Mouse (Mus musculus): ENCODE data around the gene Cpt2. TPM values are rescaled to one million over a fixed set of nuclear protein-coding genes. Genes with fewer than 3 reads are reported as not detected.

The Cpt2 gene
- polyA plus RNA-seq, 1 experiment, result 15.4 TPM

- peak overlapping the region; percentile 91 for H3K4me3 ChIP-seq (replicated peaks; ENCODE audit: insufficient read depth, low read depth, low read length)
- TF ChIP-seq CTCF (IDR thresholded peaks at IDR 0.05; ENCODE audit: borderline replicate concordance, insufficient read depth, low read depth, low read length) (no peak), POLR2A (IDR thresholded peaks at IDR 0.05; ENCODE audit: borderline replicate concordance, insufficient read depth, low read length) (no peak)
- DNase-seq, result no peak
- H3K27ac ChIP-seq (ENCODE audit: insufficient read depth, low read length), result peak overlapping the region; percentile 41
- H3K4me1 ChIP-seq (ENCODE audit: control insufficient read depth, insufficient read depth, low read length), result peaks cover 3% of the 10 kb centered on the region; the same call in 1 of the 2 replicates
- 1% methylated on average over 12 of the region's 12 CpGs for WGBS
- no peaks in the 10 kb centered on the region for H3K27me3 ChIP-seq (ENCODE audit: control insufficient read depth, insufficient read depth, low read length)
Measured at GRCm38 (mm10) chr4:107889385-107889730, 34.1 kb downstream of the Cpt2 start.

DNA sequence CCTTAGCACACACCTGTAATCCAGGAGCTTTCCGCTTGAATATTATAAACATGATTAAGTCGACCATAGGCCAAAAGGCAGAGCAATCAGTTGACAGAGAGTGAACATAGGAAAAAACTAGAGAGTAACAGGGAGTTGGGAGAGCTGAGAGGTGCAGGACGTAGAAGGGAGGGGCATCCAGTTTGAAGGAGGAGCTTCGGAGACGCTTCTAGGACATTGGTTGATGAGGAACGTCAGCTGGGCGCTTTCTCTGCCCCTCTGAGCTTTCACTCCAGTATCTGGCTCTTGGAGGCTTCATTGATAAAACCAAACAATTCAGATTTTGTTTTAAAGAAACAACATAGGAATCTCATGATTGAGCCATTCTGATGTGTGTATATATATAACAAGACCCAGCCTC lies 37.0 kb downstream of the Cpt2 start:
- 79% methylated on average over 7 of the region's 7 CpGs for WGBS
- H3K4me3 ChIP-seq (replicated peaks; ENCODE audit: insufficient read depth, low read depth, low read length), result no peak overlapping the region
- no peak for DNase-seq
- no peak for TF ChIP-seq CTCF (IDR thresholded peaks at IDR 0.05; ENCODE audit: borderline replicate concordance, insufficient read depth, low read depth, low read length)
- TF ChIP-seq POLR2A (IDR thresholded peaks at IDR 0.05; ENCODE audit: borderline replicate concordance, insufficient read depth, low read length), result no peak
- no peak overlapping the region for H3K27ac ChIP-seq (ENCODE audit: insufficient read depth, low read length)
- H3K4me1 ChIP-seq (ENCODE audit: control insufficient read depth, insufficient read depth, low read length), result peaks cover 3% of the 10 kb centered on the region; the same call in 1 of the 2 replicates
- no peaks in the 10 kb centered on the region for H3K27me3 ChIP-seq (ENCODE audit: control insufficient read depth, insufficient read depth, low read length)

GRCm38 (mm10) chr4:107881631-107882030 lies 41.8 kb downstream of the Cpt2 start:
- H3K4me3 ChIP-seq (replicated peaks; ENCODE audit: insufficient read depth, low read depth, low read length), result no peak overlapping the region
- H3K27me3 ChIP-seq (ENCODE audit: control insufficient read depth, insufficient read depth, low read length), result no peaks in the 10 kb centered on the region
- DNase-seq, result no peak
- WGBS, result 97% methylated on average over 1 of the region's 1 CpGs
- peaks cover 2% of the 10 kb centered on the region; the same call in 1 of the 2 replicates for H3K4me1 ChIP-seq (ENCODE audit: control insufficient read depth, insufficient read depth, low read length)
- no peak overlapping the region for H3K27ac ChIP-seq (ENCODE audit: insufficient read depth, low read length)
- TF ChIP-seq POLR2A (IDR thresholded peaks at IDR 0.05; ENCODE audit: borderline replicate concordance, insufficient read depth, low read length) (no peak), CTCF (IDR thresholded peaks at IDR 0.05; ENCODE audit: borderline replicate concordance, insufficient read depth, low read depth, low read length) (no peak)

DNA sequence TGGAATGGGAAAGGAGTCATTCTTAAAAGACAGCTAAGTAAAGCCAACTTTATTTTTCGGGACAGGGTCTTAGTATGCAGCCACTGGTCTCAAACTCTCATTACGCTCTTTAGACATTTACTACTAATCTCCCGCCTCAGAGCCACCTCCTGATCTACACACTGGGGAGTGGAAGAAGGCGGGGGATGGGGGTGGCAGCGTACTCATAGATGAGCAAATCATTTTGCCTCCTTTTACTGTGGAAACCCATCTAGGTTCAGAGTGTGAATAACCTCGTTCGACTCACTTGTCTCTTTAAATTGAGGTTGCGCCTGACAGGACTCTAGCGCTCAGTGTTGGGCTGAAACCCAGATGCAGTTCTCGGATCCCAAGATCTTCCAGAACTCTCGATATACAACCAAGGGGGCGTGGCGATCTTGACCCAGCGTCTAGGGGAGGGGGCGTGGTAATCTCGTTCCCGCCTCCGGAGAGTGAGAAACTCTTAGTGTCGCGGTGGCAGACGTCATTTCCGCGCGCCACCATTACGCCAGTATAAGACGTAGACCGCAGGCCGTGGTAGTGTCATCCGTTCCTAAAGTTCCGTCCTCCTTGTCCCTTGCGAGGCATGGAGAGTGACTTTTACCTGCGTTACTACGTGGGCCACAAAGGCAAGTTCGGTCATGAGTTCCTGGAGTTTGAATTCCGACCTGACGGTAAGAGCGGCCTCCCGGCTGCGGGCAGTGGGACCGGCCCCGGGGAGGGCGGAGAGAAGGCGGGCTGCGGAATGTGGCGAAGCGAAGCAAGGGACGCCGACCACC lies 44.0 kb downstream of the Cpt2 start, which contains the start of gene Magoh:
Magoh (plus strand) TSS at position 502 of the 797 bp plus-strand sequence.
- WGBS, result 2% methylated on average over 48 of the region's 48 CpGs
- H3K4me1 ChIP-seq (ENCODE audit: control insufficient read depth, insufficient read depth, low read length), result peaks cover 2% of the 10 kb centered on the region; the same call in 1 of the 2 replicates
- TF ChIP-seq POLR2A (IDR thresholded peaks at IDR 0.05; ENCODE audit: borderline replicate concordance, insufficient read depth, low read length) (peak; percentile 95), CTCF (IDR thresholded peaks at IDR 0.05; ENCODE audit: borderline replicate concordance, insufficient read depth, low read depth, low read length) (no peak)
- H3K4me3 ChIP-seq (replicated peaks; ENCODE audit: insufficient read depth, low read depth, low read length), result peak within 1 kb of the TSS; percentile 72
- peak; percentile 94 to 95 for DNase-seq
- H3K27ac ChIP-seq (ENCODE audit: insufficient read depth, low read length), result peak within 1 kb of the TSS; percentile 4; the same call in 1 of the 2 replicates
- H3K27me3 ChIP-seq (ENCODE audit: control insufficient read depth, insufficient read depth, low read length), result no peaks in the 10 kb centered on the region

DNA sequence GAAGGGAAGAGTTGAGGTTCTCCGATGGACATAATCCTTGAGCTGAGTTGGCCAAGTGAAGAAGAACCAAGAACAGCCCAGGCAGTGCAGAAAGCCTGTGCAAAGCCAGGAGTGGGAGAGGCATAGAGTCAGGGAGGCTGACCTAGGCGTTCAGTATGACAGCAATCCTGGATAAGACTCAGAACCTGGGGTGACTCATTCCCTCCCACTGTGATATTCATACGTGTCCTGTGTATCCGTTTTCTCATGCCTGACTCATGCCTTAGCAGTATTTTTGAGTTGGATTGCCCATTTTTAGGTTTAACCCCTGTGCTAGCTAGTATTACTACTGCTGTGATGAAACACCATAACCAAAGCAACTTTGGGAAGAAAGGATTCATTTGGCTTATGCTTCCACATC lies 58.5 kb downstream of the Cpt2 start:
- H3K4me3 ChIP-seq (replicated peaks; ENCODE audit: insufficient read depth, low read depth, low read length), result no peak overlapping the region
- no peaks in the 10 kb centered on the region for H3K4me1 ChIP-seq (ENCODE audit: control insufficient read depth, insufficient read depth, low read length)
- H3K27ac ChIP-seq (ENCODE audit: insufficient read depth, low read length), result no peak overlapping the region
- H3K27me3 ChIP-seq (ENCODE audit: control insufficient read depth, insufficient read depth, low read length), result no peaks in the 10 kb centered on the region
- TF ChIP-seq POLR2A (IDR thresholded peaks at IDR 0.05; ENCODE audit: borderline replicate concordance, insufficient read depth, low read length) (no peak), CTCF (IDR thresholded peaks at IDR 0.05; ENCODE audit: borderline replicate concordance, insufficient read depth, low read depth, low read length) (no peak)
- WGBS, result 51% methylated on average over 4 of the region's 4 CpGs
- no peak for DNase-seq

GRCm38 (mm10) chr4:107858995-107859394 lies 64.4 kb downstream of the Cpt2 start:
- DNase-seq, result no peak
- TF ChIP-seq POLR2A (IDR thresholded peaks at IDR 0.05; ENCODE audit: borderline replicate concordance, insufficient read depth, low read length) (no peak), CTCF (IDR thresholded peaks at IDR 0.05; ENCODE audit: borderline replicate concordance, insufficient read depth, low read depth, low read length) (no peak)
- Histone ChIP-seq H3K4me3 (replicated peaks; ENCODE audit: insufficient read depth, low read depth, low read length) (no peak overlapping the region), H3K27ac (ENCODE audit: insufficient read depth, low read length) (no peak overlapping the region), H3K27me3 (ENCODE audit: control insufficient read depth, insufficient read depth, low read length) (no peaks in the 10 kb centered on the region), H3K4me1 (ENCODE audit: control insufficient read depth, insufficient read depth, low read length) (peaks cover 9% of the 10 kb centered on the region)
- 82% methylated on average over 7 of the region's 7 CpGs for WGBS

DNA sequence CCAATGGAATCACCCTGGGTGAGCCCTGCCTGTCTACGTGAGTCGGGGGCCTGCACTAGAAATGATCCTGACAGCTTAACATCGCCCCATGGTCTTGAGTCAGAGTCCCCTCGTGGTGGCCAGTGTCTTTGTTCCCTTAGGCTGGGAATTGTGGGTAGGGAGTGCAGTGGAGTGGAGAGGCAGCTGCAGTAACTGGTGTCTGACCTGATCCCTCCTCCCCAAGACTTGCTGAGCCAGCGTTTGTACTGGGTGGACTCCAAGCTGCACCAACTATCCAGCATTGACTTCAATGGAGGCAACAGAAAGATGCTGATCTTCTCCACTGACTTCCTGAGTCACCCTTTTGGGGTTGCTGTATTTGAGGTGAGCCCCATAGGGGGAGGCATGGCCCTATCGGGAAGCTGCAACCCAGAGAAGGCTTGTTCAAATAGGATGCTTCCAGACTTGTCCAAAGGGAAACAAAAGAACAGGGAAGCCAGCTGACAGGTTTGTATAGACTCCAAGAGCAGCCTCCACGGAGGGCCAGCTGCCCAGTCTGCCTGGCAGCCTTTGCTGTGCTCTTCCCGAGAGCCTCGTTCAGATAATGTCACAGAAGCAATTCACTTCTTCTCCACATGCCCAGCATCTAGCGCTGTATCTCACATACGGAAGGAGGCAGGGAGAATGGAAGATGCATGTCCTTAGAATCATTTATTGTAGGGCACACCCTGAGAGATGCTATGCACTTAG lies 66.3 kb downstream of the Cpt2 start:
- peak; percentile 46; the same call in 1 of the 2 replicates for TF ChIP-seq CTCF (IDR thresholded peaks at IDR 0.05; ENCODE audit: borderline replicate concordance, insufficient read depth, low read depth, low read length)
- TF ChIP-seq POLR2A (IDR thresholded peaks at IDR 0.05; ENCODE audit: borderline replicate concordance, insufficient read depth, low read length), result no peak
- peak; percentile 54 to 72 for DNase-seq
- Histone ChIP-seq H3K27ac (ENCODE audit: insufficient read depth, low read length) (peak overlapping the region; percentile 12), H3K4me3 (replicated peaks; ENCODE audit: insufficient read depth, low read depth, low read length) (no peak overlapping the region), H3K4me1 (ENCODE audit: control insufficient read depth, insufficient read depth, low read length) (peaks cover 12% of the 10 kb centered on the region), H3K27me3 (ENCODE audit: control insufficient read depth, insufficient read depth, low read length) (no peaks in the 10 kb centered on the region)
- 18% methylated on average over 11 of the region's 11 CpGs for WGBS

Other genes with a start within 250 kb of the Cpt2 start
- 0.47 and 0.51 TPM in 2 replicates for gene Dmrtb1, start 239.4 kb downstream of the Cpt2 start, polyA plus RNA-seq (2012; rRNA removed)
- 55.4 and 62.4 TPM in 2 replicates for gene Lrp8, start 121.3 kb downstream of the Cpt2 start, polyA plus RNA-seq (2012; rRNA removed)
- 58.7 and 64.4 TPM in 2 replicates for gene Magoh, start 43.9 kb downstream of the Cpt2 start, polyA plus RNA-seq (2012; rRNA removed)
- gene 0610037L13Rik, start 33.8 kb downstream of the Cpt2 start, polyA plus RNA-seq (2012; rRNA removed), result 129 and 137 TPM in 2 replicates
- gene Slc1a7, start 44.7 kb upstream of the Cpt2 start, polyA plus RNA-seq (2012; rRNA removed), result 0.10 TPM in 1 of 2 replicates, not detected in the other
- gene Podn, start 172.8 kb upstream of the Cpt2 start, polyA plus RNA-seq (2012; rRNA removed), result 1.0 and 1.8 TPM in 2 replicates
- gene Scp2, start 221.4 kb upstream of the Cpt2 start, polyA plus RNA-seq (2012; rRNA removed), result 223 and 224 TPM in 2 replicates
- gene Echdc2, start 241.8 kb upstream of the Cpt2 start, polyA plus RNA-seq (2012; rRNA removed), result 62.7 and 78.7 TPM in 2 replicates